Mouse (Mus musculus) olfactory bulb, adult 2 months (tissue): ENCODE data around the gene Ywhaq.

Experiments used
- CTCF ChIP-seq: fragments of 200-500 bp; IDR thresholded peaks from 2 replicates; pipeline ENCODE4 v1.5.1; 2012; ENCODE audit warnings: low read depth, mild to moderate bottlenecking, low read length, moderate library complexity; ENCODE audit not compliant: insufficient read depth
- POLR2A ChIP-seq: fragments of 200-500 bp; IDR thresholded peaks from 2 replicates; pipeline ENCODE4 v1.6.1; 2012; ENCODE audit warnings: mild to moderate bottlenecking, low read depth, low read length, moderate library complexity; ENCODE audit not compliant: insufficient read depth

GRCm38 (mm10) chr12:21340674-21341073, 76.8 kb downstream of the Ywhaq start:
- TF ChIP-seq POLR2A, result no peak
- no peak for TF ChIP-seq CTCF
